Mouse (Mus musculus): ENCODE measurements at regions not wholly inside any gene's neighbourhood (a gene's known extent, or its start where the extent isn't known, plus 50 kb on each side); places are given as distances from the start of the nearest gene placed in this dataset.

- H3K9ac ChIP-seq: no peak overlapping the region
- no peak overlapping the region for H3K4me2 ChIP-seq (replicated peaks)
- no peak overlapping the region for H3K4me3 ChIP-seq
- H3K36me3 ChIP-seq: no peaks in the 10 kb centered on the region
- ATAC-seq (ENCODE audit: insufficient number of reproducible peaks, insufficient read depth, low FRiP score, low TSS enrichment): no peak
- 89% methylated on average over 5 of the region's 5 CpGs for WGBS
- no peak overlapping the region for H3K27ac ChIP-seq
- H3K4me1 ChIP-seq: no peaks in the 10 kb centered on the region; the same call in 1 of the 2 replicates
- H3K9me3 ChIP-seq: no peaks in the 10 kb centered on the region
- no peaks in the 10 kb centered on the region for H3K27me3 ChIP-seq
Measured at GRCm38 (mm10) chr4:9218380-9218779, 979.5 kb upstream of the Car8 start.

- H3K9ac ChIP-seq: no peak overlapping the region
- H3K9me3 ChIP-seq: no peaks in the 10 kb centered on the region
- no peaks in the 10 kb centered on the region for H3K4me1 ChIP-seq
- H3K27me3 ChIP-seq: no peaks in the 10 kb centered on the region
- no peaks in the 10 kb centered on the region for H3K36me3 ChIP-seq
- WGBS: 67% methylated on average over 2 of the region's 2 CpGs
- no peak overlapping the region for H3K4me2 ChIP-seq (replicated peaks)
- no peak overlapping the region for H3K27ac ChIP-seq
- ATAC-seq (ENCODE audit: insufficient number of reproducible peaks, insufficient read depth, low FRiP score, low TSS enrichment): no peak
- no peak overlapping the region for H3K4me3 ChIP-seq
Measured at GRCm38 (mm10) chr4:9208606-9209005, 969.8 kb upstream of the Car8 start.

- WGBS: 78% methylated on average over 2 of the region's 2 CpGs
- no peaks in the 10 kb centered on the region for H3K27me3 ChIP-seq
- no peaks in the 10 kb centered on the region for H3K4me1 ChIP-seq
- no peak overlapping the region for H3K4me2 ChIP-seq (replicated peaks)
- H3K9me3 ChIP-seq: no peaks in the 10 kb centered on the region
- no peak for ATAC-seq (ENCODE audit: insufficient number of reproducible peaks, insufficient read depth, low FRiP score, low TSS enrichment)
- no peak overlapping the region for H3K4me3 ChIP-seq
- no peak overlapping the region for H3K27ac ChIP-seq
- no peaks in the 10 kb centered on the region for H3K36me3 ChIP-seq
- no peak overlapping the region for H3K9ac ChIP-seq
Measured at GRCm38 (mm10) chr4:9200012-9200411, 961.2 kb upstream of the Car8 start.

- Histone ChIP-seq H3K27me3 (no peaks in the 10 kb centered on the region), H3K36me3 (no peaks in the 10 kb centered on the region), H3K4me1 (no peaks in the 10 kb centered on the region), H3K27ac (no peak overlapping the region), H3K4me3 (no peak overlapping the region), H3K4me2 (replicated peaks) (no peak overlapping the region), H3K9ac (no peak overlapping the region), H3K9me3 (no peaks in the 10 kb centered on the region)
- ATAC-seq (ENCODE audit: insufficient number of reproducible peaks, insufficient read depth, low FRiP score, low TSS enrichment): no peak
- 53% methylated on average over 4 of the region's 4 CpGs for WGBS
Measured at GRCm38 (mm10) chr4:9196435-9196834, 957.6 kb upstream of the Car8 start.

GRCm38 (mm10) chr4:9193121-9193520 is 954.3 kb upstream of the Car8 start:
- Histone ChIP-seq H3K4me3 (no peak overlapping the region), H3K27me3 (no peaks in the 10 kb centered on the region), H3K4me2 (replicated peaks) (no peak overlapping the region), H3K27ac (no peak overlapping the region), H3K4me1 (no peaks in the 10 kb centered on the region), H3K9me3 (no peaks in the 10 kb centered on the region), H3K36me3 (no peaks in the 10 kb centered on the region), H3K9ac (no peak overlapping the region)
- WGBS: 73% methylated on average over 6 of the region's 6 CpGs
- ATAC-seq (ENCODE audit: insufficient number of reproducible peaks, insufficient read depth, low FRiP score, low TSS enrichment): no peak

GRCm38 (mm10) chr4:9185156-9185875 is 946.5 kb upstream of the Car8 start:
- no peak overlapping the region for H3K9ac ChIP-seq
- H3K36me3 ChIP-seq: no peaks in the 10 kb centered on the region
- H3K27ac ChIP-seq: peak overlapping the region; percentile 38; the same call in 1 of the 2 replicates
- H3K4me2 ChIP-seq (replicated peaks): peak overlapping the region; percentile 44
- no peak overlapping the region for H3K4me3 ChIP-seq
- H3K4me1 ChIP-seq: peaks cover 8% of the 10 kb centered on the region; the same call in 1 of the 2 replicates
- 44% methylated on average over 14 of the region's 14 CpGs for WGBS
- H3K9me3 ChIP-seq: no peaks in the 10 kb centered on the region
- H3K27me3 ChIP-seq: no peaks in the 10 kb centered on the region
- ATAC-seq (ENCODE audit: insufficient number of reproducible peaks, insufficient read depth, low FRiP score, low TSS enrichment): no peak

- peaks cover 8% of the 10 kb centered on the region; the same call in 1 of the 2 replicates for H3K4me1 ChIP-seq
- H3K9ac ChIP-seq: 0 out of 2 replicates have a peak overlapping the region, but pooled peaks have one; percentile 15
- no peak overlapping the region for H3K27ac ChIP-seq
- H3K4me3 ChIP-seq: peak overlapping the region; percentile 16; the same call in 1 of the 2 replicates
- H3K9me3 ChIP-seq: no peaks in the 10 kb centered on the region
- no peaks in the 10 kb centered on the region for H3K27me3 ChIP-seq
- ATAC-seq (ENCODE audit: insufficient number of reproducible peaks, insufficient read depth, low FRiP score, low TSS enrichment): peak; percentile 79; the same call in 1 of the 2 replicates
- no peaks in the 10 kb centered on the region for H3K36me3 ChIP-seq
- 1% methylated on average over 12 of the region's 12 CpGs for WGBS
- H3K4me2 ChIP-seq (replicated peaks): peak overlapping the region; percentile 44
Measured at GRCm38 (mm10) chr4:9184451-9185121, 945.7 kb upstream of the Car8 start.

GRCm38 (mm10) chr4:9174365-9174764 is 935.5 kb upstream of the Car8 start:
- ATAC-seq (ENCODE audit: insufficient number of reproducible peaks, insufficient read depth, low FRiP score, low TSS enrichment): no peak
- H3K9me3 ChIP-seq: no peaks in the 10 kb centered on the region
- H3K4me2 ChIP-seq (replicated peaks): no peak overlapping the region
- no peak overlapping the region for H3K9ac ChIP-seq
- no peaks in the 10 kb centered on the region for H3K27me3 ChIP-seq
- no peaks in the 10 kb centered on the region for H3K36me3 ChIP-seq
- 63% methylated on average over 1 of the region's 1 CpGs for WGBS
- H3K4me3 ChIP-seq: no peak overlapping the region
- no peaks in the 10 kb centered on the region for H3K4me1 ChIP-seq
- H3K27ac ChIP-seq: no peak overlapping the region

GRCm38 (mm10) chr4:9162374-9162773 is 923.5 kb upstream of the Car8 start:
- no peaks in the 10 kb centered on the region for H3K9me3 ChIP-seq
- no peak overlapping the region for H3K9ac ChIP-seq
- H3K4me3 ChIP-seq: no peak overlapping the region
- H3K27ac ChIP-seq: no peak overlapping the region
- ATAC-seq (ENCODE audit: insufficient number of reproducible peaks, insufficient read depth, low FRiP score, low TSS enrichment): no peak
- H3K4me2 ChIP-seq (replicated peaks): no peak overlapping the region
- no peaks in the 10 kb centered on the region for H3K4me1 ChIP-seq
- H3K36me3 ChIP-seq: no peaks in the 10 kb centered on the region
- no peaks in the 10 kb centered on the region for H3K27me3 ChIP-seq
- WGBS: 82% methylated on average over 7 of the region's 7 CpGs

GRCm38 (mm10) chr4:9161814-9162133 is 922.9 kb upstream of the Car8 start:
- Histone ChIP-seq H3K27ac (no peak overlapping the region), H3K4me1 (no peaks in the 10 kb centered on the region), H3K36me3 (no peaks in the 10 kb centered on the region), H3K9me3 (no peaks in the 10 kb centered on the region), H3K4me2 (replicated peaks) (no peak overlapping the region), H3K27me3 (no peaks in the 10 kb centered on the region), H3K9ac (no peak overlapping the region), H3K4me3 (no peak overlapping the region)
- no peak for ATAC-seq (ENCODE audit: insufficient number of reproducible peaks, insufficient read depth, low FRiP score, low TSS enrichment)
- 39% methylated on average over 4 of the region's 4 CpGs for WGBS

- WGBS: 69% methylated on average over 11 of the region's 11 CpGs
- Histone ChIP-seq H3K4me2 (replicated peaks) (no peak overlapping the region), H3K36me3 (no peaks in the 10 kb centered on the region), H3K9ac (no peak overlapping the region), H3K27ac (no peak overlapping the region), H3K27me3 (no peaks in the 10 kb centered on the region), H3K4me1 (no peaks in the 10 kb centered on the region), H3K4me3 (no peak overlapping the region), H3K9me3 (no peaks in the 10 kb centered on the region)
- ATAC-seq (ENCODE audit: insufficient number of reproducible peaks, insufficient read depth, low FRiP score, low TSS enrichment): no peak
Measured at GRCm38 (mm10) chr4:9161068-9161813, 922.4 kb upstream of the Car8 start.

GRCm38 (mm10) chr4:9147732-9148131 is 908.9 kb upstream of the Car8 start:
- Histone ChIP-seq H3K4me1 (peaks cover 9% of the 10 kb centered on the region; the same call in 1 of the 2 replicates), H3K27ac (no peak overlapping the region; the same call in 1 of the 2 replicates), H3K36me3 (no peaks in the 10 kb centered on the region), H3K4me3 (no peak overlapping the region), H3K9ac (no peak overlapping the region), H3K9me3 (no peaks in the 10 kb centered on the region), H3K27me3 (no peaks in the 10 kb centered on the region), H3K4me2 (replicated peaks) (no peak overlapping the region)
- ATAC-seq (ENCODE audit: insufficient number of reproducible peaks, insufficient read depth, low FRiP score, low TSS enrichment): no peak; the same call in 1 of the 2 replicates
- 26% methylated on average over 5 of the region's 5 CpGs for WGBS
